In genomic region chr9:63687413-63688015, GRCm38 (mm10) we compare ENCODE assay signal across 11 mouse cellular contexts.
A peak's percentile ranks its signal among the peaks of the same experiment; 100 is the strongest.
DNase-seq lines count a peak whose midpoint lies in the region; ATAC-seq lines count a peak whose summit lies in the region.
"Had no signal": no experiment of that assay in that cellular context is flagged by ENCODE, and none has a peak within 500 bp of the region (broad histone marks: within the 10 kb centered on the region; RNA-seq: fewer than 3 reads in every experiment).

No protein-coding gene starts in this region.

- H3K9ac ChIP-seq in heart, embryonic 11.5 days (ENCODE audit: low read depth, low read length): peak overlapping the region; percentile 22; the same call in 1 of the 2 replicates
- no peak overlapping the region for H3K9ac ChIP-seq in lung, embryonic 15.5 days
- H3K9ac ChIP-seq in hindbrain, embryonic 11.5 days (ENCODE audit: low read depth, low read length): no peak overlapping the region
- H3K9ac ChIP-seq: liver, embryonic 15.5 days had no signal

- no peaks in the 10 kb centered on the region for H3K36me3 ChIP-seq in heart, embryonic 11.5 days (ENCODE audit: control insufficient read depth, insufficient read depth, low read length)
- H3K36me3 ChIP-seq in megakaryocyte, embryonic 14.5 days (replicated peaks; ENCODE audit: low read length): peaks cover 56% of the 10 kb centered on the region
- no peaks in the 10 kb centered on the region for H3K36me3 ChIP-seq in lung, embryonic 15.5 days
- H3K36me3 ChIP-seq in hindbrain, embryonic 11.5 days (ENCODE audit: control insufficient read depth, insufficient read depth, low read length): 0 out of 2 replicates have a peak, but pooled peaks cover 3% of the 10 kb centered on the region
- H3K36me3 ChIP-seq: liver, embryonic 15.5 days had no signal

- DNase-seq in heart, adult 9 months (ENCODE audit: low spot score in 2 of 2): no peak
- no peak for DNase-seq in B cell, adult 2 months
- DNase-seq in T-cell, adult 2 months (ENCODE audit: low spot score): no peak
- DNase-seq in hindbrain, embryonic 11.5 days (ENCODE audit: low spot score): no peak
- DNase-seq: cerebellum, adult 8-10 months had no signal

- H3K4me3 ChIP-seq in heart, embryonic 11.5 days (ENCODE audit: low read depth, low read length): no peak overlapping the region
- peak overlapping the region; percentile 44 for H3K4me3 ChIP-seq in megakaryocyte, embryonic 14.5 days (replicated peaks)
- no peak overlapping the region for H3K4me3 ChIP-seq in lung, embryonic 15.5 days
- no peak overlapping the region for H3K4me3 ChIP-seq in hindbrain, embryonic 11.5 days (ENCODE audit: low read depth, low read length)
- H3K4me3 ChIP-seq: liver, embryonic 15.5 days had no signal

- H3K9me3 ChIP-seq in heart, embryonic 11.5 days (replicated peaks; ENCODE audit: control insufficient read depth, low read length): no peaks in the 10 kb centered on the region
- no peaks in the 10 kb centered on the region for H3K9me3 ChIP-seq in megakaryocyte, embryonic 14.5 days
- H3K9me3 ChIP-seq in lung, embryonic 15.5 days: no peaks in the 10 kb centered on the region
- no peaks in the 10 kb centered on the region for H3K9me3 ChIP-seq in hindbrain, embryonic 11.5 days (ENCODE audit: control insufficient read depth, low read length)
- H3K9me3 ChIP-seq: liver, embryonic 15.5 days had no signal

- peaks cover 17% of the 10 kb centered on the region for H3K4me1 ChIP-seq in heart, embryonic 11.5 days (ENCODE audit: control insufficient read depth, insufficient read depth, low read length)
- peaks cover 88% of the 10 kb centered on the region for H3K4me1 ChIP-seq in megakaryocyte, embryonic 14.5 days
- peaks cover 25% of the 10 kb centered on the region for H3K4me1 ChIP-seq in lung, embryonic 15.5 days
- no peaks in the 10 kb centered on the region for H3K4me1 ChIP-seq in hindbrain, embryonic 11.5 days (replicated peaks; ENCODE audit: control insufficient read depth, insufficient read depth, low read length)

- WGBS in heart, embryonic 11.5 days (ENCODE audit: insufficient replicate concordance): 85% methylated on average over 7 of the region's 7 CpGs
- WGBS in lung, embryonic 15.5 days: 46% methylated on average over 7 of the region's 7 CpGs
- 84% methylated on average over 7 of the region's 7 CpGs for WGBS in hindbrain, embryonic 11.5 days

- H3K27ac ChIP-seq in heart, embryonic 11.5 days (ENCODE audit: low read depth, low read length): peak overlapping the region; percentile 32; the same call in 1 of the 2 replicates
- peak overlapping the region; percentile 85 for H3K27ac ChIP-seq in lung, embryonic 15.5 days
- no peak overlapping the region for H3K27ac ChIP-seq in hindbrain, embryonic 11.5 days (ENCODE audit: low read depth, low read length)
- H3K27ac ChIP-seq: liver, embryonic 15.5 days had no signal

- no peak overlapping the region for H3K4me2 ChIP-seq in heart, embryonic 11.5 days
- H3K4me2 ChIP-seq in lung, embryonic 15.5 days: no peak overlapping the region
- H3K4me2 ChIP-seq in hindbrain, embryonic 11.5 days (replicated peaks; ENCODE audit: low read depth, low read length): no peak overlapping the region
- H3K4me2 ChIP-seq: liver, embryonic 15.5 days had no signal

- no peaks in the 10 kb centered on the region for H3K27me3 ChIP-seq in heart, embryonic 11.5 days (ENCODE audit: control insufficient read depth, insufficient read depth, low read length)
- H3K27me3 ChIP-seq in megakaryocyte, embryonic 14.5 days (replicated peaks): no peaks in the 10 kb centered on the region
- no peaks in the 10 kb centered on the region for H3K27me3 ChIP-seq in lung, embryonic 15.5 days
- no peaks in the 10 kb centered on the region for H3K27me3 ChIP-seq in hindbrain, embryonic 11.5 days (ENCODE audit: control insufficient read depth, insufficient read depth, low read length)
- H3K27me3 ChIP-seq: liver, embryonic 15.5 days had no signal

- no peak for ATAC-seq in heart, embryonic 11.5 days (replicated peaks; ENCODE audit: insufficient number of reproducible peaks, low FRiP score, low TSS enrichment)
- ATAC-seq in megakaryocyte, adult 5-6 weeks (ENCODE audit: poor library complexity, severe bottlenecking): no peak
- ATAC-seq in lung, embryonic 15.5 days (ENCODE audit: borderline replicate concordance, extremely low read depth, low FRiP score, low TSS enrichment): peak; percentile 89
- no peak for ATAC-seq in hindbrain, embryonic 11.5 days (ENCODE audit: low FRiP score)
- ATAC-seq: activated CD4-positive, CD25-positive, alpha-beta regulatory T cell, adult 4 months had no signal
